9 mouse cellular contexts compared by ENCODE assay signal in the genomic region with DNA sequence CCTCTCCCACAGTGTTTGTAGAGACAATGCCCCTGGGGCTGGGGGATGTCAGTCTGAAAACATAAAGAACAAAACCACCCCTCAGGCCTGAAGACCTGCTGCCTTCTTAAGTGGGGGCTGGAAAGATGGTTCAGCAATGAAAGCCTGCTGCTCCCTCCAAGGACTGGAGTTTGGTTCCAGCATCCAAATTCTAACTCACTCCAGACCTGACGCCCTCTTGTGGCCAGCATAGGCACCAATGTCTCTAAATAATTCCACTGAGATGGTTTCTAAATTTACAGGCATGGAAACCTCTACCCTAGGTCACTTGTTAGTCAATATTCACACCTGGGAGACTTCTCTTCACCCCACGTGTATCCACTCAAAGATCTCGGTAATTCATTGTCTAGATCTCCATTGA. TPM values are rescaled to one million over a fixed set of nuclear protein-coding genes. Genes with fewer than 3 reads are reported as not detected.
A peak's percentile ranks its signal among the peaks of the same experiment; 100 is the strongest.
DNase-seq lines count a peak whose midpoint lies in the region; ATAC-seq and TF ChIP-seq lines count a peak whose summit lies in the region.
"Had no signal": no experiment of that assay in that cellular context is flagged by ENCODE, and none has a peak within 500 bp of the region (broad histone marks: within the 10 kb centered on the region; RNA-seq: fewer than 3 reads in every experiment).

No protein-coding gene starts in this region.

- no peak for TF ChIP-seq POLR2A in lung, adult 2 months (IDR thresholded peaks at IDR 0.05; ENCODE audit: borderline replicate concordance, extremely low read depth, low read depth, low read length)

- DNase-seq in gastrocnemius, adult 18-20 months (ENCODE audit: low spot score), result peak; percentile 37
- no peak for DNase-seq in gastrocnemius, postnatal 25 days
- DNase-seq in lung, adult 2 months, result peak; percentile 17
- DNase-seq in lung, postnatal 25 days (ENCODE audit: low spot score), result no peak
- DNase-seq in R1 (ENCODE audit: low read depth, low spot score), result peak; percentile 63

- no peak overlapping the region for H3K27ac ChIP-seq in heart, embryonic 11.5 days (ENCODE audit: low read depth, low read length)
- H3K27ac ChIP-seq: hindbrain, embryonic 15.5 days had no signal

- no peak overlapping the region for H3K9ac ChIP-seq in heart, embryonic 11.5 days (ENCODE audit: low read depth, low read length)
- H3K9ac ChIP-seq: hindbrain, embryonic 15.5 days had no signal

- ATAC-seq in hematopoietic stem cell, adult 5-6 weeks (replicated peaks in 1 of 2; ENCODE audit: insufficient read depth in 1 of 2, low FRiP score in 2 of 2, low TSS enrichment in 1 of 2, low read depth in 1 of 2, poor library complexity in 2 of 2, severe bottlenecking in 2 of 2), result 0 out of 4 replicates have a peak, but pooled peaks have one; percentile 32 to 45
- no peak for ATAC-seq in monocyte, adult 5-6 weeks (replicated peaks; ENCODE audit: insufficient number of reproducible peaks, low FRiP score, low TSS enrichment, poor library complexity, severe bottlenecking)
- no peak for ATAC-seq in heart, embryonic 11.5 days (replicated peaks; ENCODE audit: insufficient number of reproducible peaks, low FRiP score, low TSS enrichment)

- no peaks in the 10 kb centered on the region for H3K4me1 ChIP-seq in lung, adult 2 months (ENCODE audit: control insufficient read depth, insufficient read depth, low read length)
- H3K4me1 ChIP-seq in heart, embryonic 11.5 days (ENCODE audit: control insufficient read depth, insufficient read depth, low read length), result peaks cover 12% of the 10 kb centered on the region; the same call in 1 of the 2 replicates
- H3K4me1 ChIP-seq: hindbrain, embryonic 15.5 days had no signal

- WGBS in lung, adult 2 months, result 33% methylated on average over 3 of the region's 3 CpGs
- WGBS in heart, embryonic 11.5 days (ENCODE audit: insufficient replicate concordance), result 27% methylated on average over 3 of the region's 3 CpGs

- H3K9me3 ChIP-seq in heart, embryonic 11.5 days (replicated peaks; ENCODE audit: control insufficient read depth, low read length), result no peaks in the 10 kb centered on the region
- H3K9me3 ChIP-seq: hindbrain, embryonic 15.5 days had no signal

- no peaks in the 10 kb centered on the region for H3K27me3 ChIP-seq in heart, embryonic 11.5 days (ENCODE audit: control insufficient read depth, insufficient read depth, low read length)
- H3K27me3 ChIP-seq: hindbrain, embryonic 15.5 days had no signal

- H3K36me3 ChIP-seq in heart, embryonic 11.5 days (ENCODE audit: control insufficient read depth, insufficient read depth, low read length), result no peaks in the 10 kb centered on the region
- H3K36me3 ChIP-seq: hindbrain, embryonic 15.5 days had no signal

- TF ChIP-seq CTCF in lung, adult 2 months (IDR thresholded peaks at IDR 0.05; ENCODE audit: insufficient read depth, low read length), result peak; percentile 49

- no peak overlapping the region for H3K4me3 ChIP-seq in lung, adult 2 months (replicated peaks; ENCODE audit: extremely low read depth, low read depth, low read length)
- no peak overlapping the region for H3K4me3 ChIP-seq in heart, embryonic 11.5 days (ENCODE audit: low read depth, low read length)
- H3K4me3 ChIP-seq: hindbrain, embryonic 15.5 days had no signal

- no peak overlapping the region for H3K4me2 ChIP-seq in heart, embryonic 11.5 days
- H3K4me2 ChIP-seq: hindbrain, embryonic 15.5 days had no signal

RNA-seq across cellular contexts. Expression of a gene that starts 18.4 kb away (rescaled TPM):
- not detected for total RNA-seq in gastrocnemius, adult 18-20 months (2021)
- total RNA-seq in gastrocnemius, postnatal 25 days (2021), result not detected
- not detected in 2 replicates for polyA plus RNA-seq in lung, adult 2 months (2012; rRNA removed)
- not detected in 2 replicates for total RNA-seq in hematopoietic stem cell, adult 5-6 weeks (2017)
- not detected in 3 replicates for total RNA-seq in monocyte, adult 5-6 weeks (2017)
- not detected in 2 replicates for polyA plus RNA-seq in heart, embryonic 11.5 days (2014; fragmentation: Nextera tagmentation; extraction: Ambion mirVana)
- polyA plus RNA-seq: hindbrain, embryonic 15.5 days had no signal

RNA-seq across cellular contexts. Expression of a gene that starts 19.8 kb away (rescaled TPM):
- not detected for total RNA-seq in gastrocnemius, adult 18-20 months (2021)
- total RNA-seq in gastrocnemius, postnatal 25 days (2021), result not detected
- polyA plus RNA-seq in lung, adult 2 months (2012; rRNA removed), result 0.27 and 0.28 TPM in 2 replicates
- total RNA-seq in hematopoietic stem cell, adult 5-6 weeks (2017), result 0.38 and 1.6 TPM in 2 replicates
- total RNA-seq in monocyte, adult 5-6 weeks (2017), result 1.2 TPM in 1 of 3 replicates, not detected in the others
- not detected in 2 replicates for polyA plus RNA-seq in heart, embryonic 11.5 days (2014; fragmentation: Nextera tagmentation; extraction: Ambion mirVana)
- polyA plus RNA-seq: hindbrain, embryonic 15.5 days had no signal

RNA-seq across cellular contexts. Expression of a gene that starts 21.7 kb away (rescaled TPM):
- total RNA-seq in gastrocnemius, adult 18-20 months (2021), result not detected
- not detected for total RNA-seq in gastrocnemius, postnatal 25 days (2021)
- 0.09 TPM in 1 of 2 replicates, not detected in the other for polyA plus RNA-seq in lung, adult 2 months (2012; rRNA removed)
- not detected in 2 replicates for total RNA-seq in hematopoietic stem cell, adult 5-6 weeks (2017)
- total RNA-seq in monocyte, adult 5-6 weeks (2017), result 0.64 TPM in 1 of 3 replicates, not detected in the others
- 0.20 TPM in 1 of 2 replicates, not detected in the other for polyA plus RNA-seq in heart, embryonic 11.5 days (2014; fragmentation: Nextera tagmentation; extraction: Ambion mirVana)
- polyA plus RNA-seq: hindbrain, embryonic 15.5 days had no signal

Comparison
In these comparisons a context has a peak if more than half of its experiments do, and no peak if none do; other contexts are left out.
1. DNase-seq: peak in gastrocnemius, adult 18-20 months (single experiment), lung, adult 2 months (single experiment) and R1 (single experiment); none in gastrocnemius, postnatal 25 days (single experiment) and lung, postnatal 25 days (single experiment).
2. ATAC-seq: peak in hematopoietic stem cell, adult 5-6 weeks (2 of 2); none in monocyte, adult 5-6 weeks (single experiment) and heart, embryonic 11.5 days (single experiment).